Mouse (Mus musculus): ENCODE data around the gene Gzmk. TPM values are rescaled to one million over a fixed set of nuclear protein-coding genes. Genes with fewer than 3 reads are reported as not detected.
"Not testable (repeated sequence)": the region's sequence is repeated elsewhere in the genome, so short reads cannot be mapped to it uniquely, and the experiment has no call there.

Gzmk gene
- polyA plus RNA-seq, 1 experiment, result 0.11 TPM

DNA sequence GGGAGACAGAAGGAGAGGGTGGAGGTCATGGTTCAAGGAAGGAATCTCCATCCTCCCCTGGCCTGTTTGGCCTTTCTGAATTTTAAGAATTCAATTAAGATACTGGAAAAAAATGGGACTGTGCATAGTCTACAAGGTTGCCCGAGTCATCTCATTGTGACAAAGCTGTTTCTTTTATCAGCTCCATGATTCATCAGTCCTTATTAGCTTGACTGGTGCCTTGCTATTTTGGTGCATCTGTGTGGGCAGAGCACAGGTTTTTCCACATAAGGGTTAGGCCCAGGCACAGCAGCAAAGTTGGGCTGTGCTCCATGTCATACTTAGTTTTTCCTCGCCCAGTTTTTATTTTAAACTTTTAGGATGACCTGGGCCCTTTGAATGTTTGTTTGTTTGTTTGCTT lies 31.1 kb upstream of the Gzmk start:
- no peak for TF ChIP-seq CTCF (IDR thresholded peaks at IDR 0.05; ENCODE audit: insufficient read depth, low read length)
- TF ChIP-seq POLR2A (IDR thresholded peaks at IDR 0.05; ENCODE audit: borderline replicate concordance, extremely low read depth, low read depth, low read length), result no peak
- WGBS, result 92% methylated on average over 2 of the region's 2 CpGs
- DNase-seq, result no peak
- Histone ChIP-seq H3K4me3 (replicated peaks; ENCODE audit: extremely low read depth, low read depth, low read length) (no peak overlapping the region), H3K4me1 (ENCODE audit: control insufficient read depth, insufficient read depth, low read length) (no peaks in the 10 kb centered on the region)

GRCm38 (mm10) chr13:113252580-113252979 lies 26.9 kb upstream of the Gzmk start:
- DNase-seq; H3K4me3 ChIP-seq (replicated peaks; ENCODE audit: extremely low read depth, low read depth, low read length); H3K4me1 ChIP-seq (ENCODE audit: control insufficient read depth, insufficient read depth, low read length): not testable (repeated sequence)
- 64% methylated on average over 7 of the region's 7 CpGs for WGBS

DNA sequence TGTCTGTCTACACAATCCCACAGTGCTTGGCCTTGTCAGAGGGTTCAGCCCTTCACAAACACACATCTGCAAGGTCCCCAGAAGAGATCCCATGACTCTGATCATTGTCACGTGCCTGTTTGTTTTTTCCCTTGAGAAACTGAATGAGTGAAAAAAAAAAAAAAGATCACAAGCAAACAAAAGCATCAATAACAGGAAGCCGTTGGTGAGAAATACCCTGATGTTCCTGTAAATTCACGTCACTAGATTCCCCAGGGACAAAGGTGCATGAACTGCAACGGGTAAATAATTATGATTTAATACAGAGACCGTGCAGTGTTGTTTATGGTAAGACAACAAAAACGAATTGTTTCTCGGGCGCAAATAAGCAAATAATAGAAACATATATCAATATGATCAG lies 19.3 kb upstream of the Gzmk start:
- no peak for DNase-seq
- 54% methylated on average over 8 of the region's 8 CpGs for WGBS
- Histone ChIP-seq H3K4me1 (ENCODE audit: control insufficient read depth, insufficient read depth, low read length) (no peaks in the 10 kb centered on the region), H3K4me3 (replicated peaks; ENCODE audit: extremely low read depth, low read depth, low read length) (no peak overlapping the region)
- TF ChIP-seq POLR2A (IDR thresholded peaks at IDR 0.05; ENCODE audit: borderline replicate concordance, extremely low read depth, low read depth, low read length), result no peak

GRCm38 (mm10) chr13:113242129-113242528 lies 16.4 kb upstream of the Gzmk start:
- H3K4me3 ChIP-seq (replicated peaks; ENCODE audit: extremely low read depth, low read depth, low read length), result no peak overlapping the region
- H3K4me1 ChIP-seq (ENCODE audit: control insufficient read depth, insufficient read depth, low read length), result no peaks in the 10 kb centered on the region
- 34% methylated on average over 6 of the region's 6 CpGs for WGBS
- no peak for DNase-seq
- TF ChIP-seq POLR2A (IDR thresholded peaks at IDR 0.05; ENCODE audit: borderline replicate concordance, extremely low read depth, low read depth, low read length) (no peak), CTCF (IDR thresholded peaks at IDR 0.05; ENCODE audit: insufficient read depth, low read length) (no peak)

GRCm38 (mm10) chr13:113227666-113228463 lies 2.2 kb upstream of the Gzmk start:
- peak; percentile 49 for DNase-seq
- peaks cover 2% of the 10 kb centered on the region; the same call in 1 of the 2 replicates for H3K4me1 ChIP-seq (ENCODE audit: control insufficient read depth, insufficient read depth, low read length)
- TF ChIP-seq CTCF (IDR thresholded peaks at IDR 0.05; ENCODE audit: insufficient read depth, low read length), result no peak
- TF ChIP-seq POLR2A (IDR thresholded peaks at IDR 0.05; ENCODE audit: borderline replicate concordance, extremely low read depth, low read depth, low read length), result no peak
- WGBS, result 67% methylated on average over 17 of the region's 17 CpGs
- H3K4me3 ChIP-seq (replicated peaks; ENCODE audit: extremely low read depth, low read depth, low read length), result no peak overlapping the region

DNA sequence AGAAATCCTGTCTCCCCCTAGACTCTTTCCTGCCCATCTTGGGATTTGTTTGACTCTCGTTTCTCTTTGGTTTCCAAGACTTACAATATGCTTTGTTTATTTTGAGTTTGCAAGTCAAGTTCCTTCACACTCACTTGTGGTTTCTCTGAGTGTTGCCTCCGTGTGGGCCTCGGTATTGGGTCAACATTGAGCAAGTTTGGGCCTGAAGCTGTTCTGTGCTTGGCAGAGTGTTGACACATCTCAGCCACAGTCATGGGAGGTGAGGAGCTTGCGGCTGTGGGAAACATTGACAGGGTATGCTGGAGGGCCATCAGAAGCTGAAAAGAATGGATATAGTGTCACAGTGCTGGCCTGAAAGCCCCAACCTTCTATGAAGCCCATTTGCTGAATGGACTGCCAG lies 1.4 kb upstream of the Gzmk start:
- H3K4me1 ChIP-seq (ENCODE audit: control insufficient read depth, insufficient read depth, low read length), result peaks cover 2% of the 10 kb centered on the region; the same call in 1 of the 2 replicates
- no peak for TF ChIP-seq CTCF (IDR thresholded peaks at IDR 0.05; ENCODE audit: insufficient read depth, low read length)
- TF ChIP-seq POLR2A (IDR thresholded peaks at IDR 0.05; ENCODE audit: borderline replicate concordance, extremely low read depth, low read depth, low read length), result no peak
- DNase-seq, result peak; percentile 45
- 30% methylated on average over 4 of the region's 4 CpGs for WGBS
- H3K4me3 ChIP-seq (replicated peaks; ENCODE audit: extremely low read depth, low read depth, low read length), result no peak overlapping the region

- Histone ChIP-seq H3K4me3 (replicated peaks; ENCODE audit: extremely low read depth, low read depth, low read length) (no peak overlapping the region), H3K4me1 (ENCODE audit: control insufficient read depth, insufficient read depth, low read length) (peaks cover 2% of the 10 kb centered on the region; the same call in 1 of the 2 replicates)
- no peak for TF ChIP-seq CTCF (IDR thresholded peaks at IDR 0.05; ENCODE audit: insufficient read depth, low read length)
- TF ChIP-seq POLR2A (IDR thresholded peaks at IDR 0.05; ENCODE audit: borderline replicate concordance, extremely low read depth, low read depth, low read length), result no peak
- 18% methylated on average over 2 of the region's 2 CpGs for WGBS
- DNase-seq, result peak; percentile 39
These were observed 1.6 kb downstream of the Gzmk start for GRCm38 (mm10) chr13:113224105-113224504.

DNA sequence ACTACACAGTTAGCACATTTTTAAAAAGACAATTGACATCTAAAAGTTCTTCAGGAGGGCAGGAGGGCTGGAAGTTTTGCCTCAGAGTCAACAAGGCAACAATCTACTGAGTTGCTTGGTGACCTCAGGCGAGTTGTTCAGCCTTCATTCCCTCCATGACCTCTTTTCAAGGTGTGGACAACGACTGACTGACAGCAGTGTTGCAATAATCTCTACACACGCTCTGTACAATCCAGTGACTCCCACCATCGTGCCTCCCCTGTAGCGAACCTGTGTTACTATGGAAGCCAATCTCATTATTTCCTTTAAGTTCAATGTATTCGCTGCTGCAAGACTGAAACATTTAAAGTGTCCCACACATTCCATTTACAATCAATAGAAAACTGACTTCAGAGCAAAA lies 3.9 kb downstream of the Gzmk start:
- Histone ChIP-seq H3K4me3 (replicated peaks; ENCODE audit: extremely low read depth, low read depth, low read length) (no peak overlapping the region), H3K4me1 (ENCODE audit: control insufficient read depth, insufficient read depth, low read length) (peaks cover 2% of the 10 kb centered on the region; the same call in 1 of the 2 replicates)
- TF ChIP-seq POLR2A (IDR thresholded peaks at IDR 0.05; ENCODE audit: borderline replicate concordance, extremely low read depth, low read depth, low read length) (no peak), CTCF (IDR thresholded peaks at IDR 0.05; ENCODE audit: insufficient read depth, low read length) (no peak)
- DNase-seq, result no peak
- 71% methylated on average over 6 of the region's 6 CpGs for WGBS

GRCm38 (mm10) chr13:113213865-113214264 lies 11.8 kb downstream of the Gzmk start:
- H3K4me3 ChIP-seq (replicated peaks; ENCODE audit: extremely low read depth, low read depth, low read length), result no peak overlapping the region
- TF ChIP-seq POLR2A (IDR thresholded peaks at IDR 0.05; ENCODE audit: borderline replicate concordance, extremely low read depth, low read depth, low read length), result no peak
- TF ChIP-seq CTCF (IDR thresholded peaks at IDR 0.05; ENCODE audit: insufficient read depth, low read length), result no peak
- 96% methylated on average over 3 of the region's 3 CpGs for WGBS

GRCm38 (mm10) chr13:113212401-113212800 lies 13.3 kb downstream of the Gzmk start:
- TF ChIP-seq POLR2A (IDR thresholded peaks at IDR 0.05; ENCODE audit: borderline replicate concordance, extremely low read depth, low read depth, low read length), result no peak
- TF ChIP-seq CTCF (IDR thresholded peaks at IDR 0.05; ENCODE audit: insufficient read depth, low read length), result no peak
- no peak overlapping the region for H3K4me3 ChIP-seq (replicated peaks; ENCODE audit: extremely low read depth, low read depth, low read length)
- 65% methylated on average over 3 of the region's 3 CpGs for WGBS
- DNase-seq, result no peak
- H3K4me1 ChIP-seq (ENCODE audit: control insufficient read depth, insufficient read depth, low read length), result peaks cover 8% of the 10 kb centered on the region

More at GRCm38 (mm10) chr13:113213865-113214264, 11.8 kb downstream of the Gzmk start:
- DNase-seq, result no peak
- peaks cover 8% of the 10 kb centered on the region for H3K4me1 ChIP-seq (ENCODE audit: control insufficient read depth, insufficient read depth, low read length)

Measured in lung, adult 2 months (tissue).